Mouse (Mus musculus) heart, adult 18-20 months (tissue): ENCODE results near the gene Gm9837. TPM values are rescaled to one million over a fixed set of nuclear protein-coding genes. Genes with fewer than 3 reads are reported as not detected.

Source experiments
- DNase-seq, 2 experiments: peaks; one replicate each; pipeline ENCODE4 v3.0.0; 2021 to 2022; ENCODE audit warnings: mixed read lengths in 1 of 2
- total RNA-seq, 2 experiments: library from RNA; stranded (reverse); gene quantifications; 2 replicates each; pipeline ENCODE4 v1.2.3; 2021

Gene Gm9837
- total RNA-seq, 2 experiments from 2014 or later = not detected

GRCm38 (mm10) chr11:53486822-53487594, 16.7 kb upstream of the Gm9837 start:
- no peak for DNase-seq

GRCm38 (mm10) chr11:53486351-53486750, 16.1 kb upstream of the Gm9837 start:
- DNase-seq = no peak

GRCm38 (mm10) chr11:53485719-53486118, 15.4 kb upstream of the Gm9837 start:
- no peak for DNase-seq

DNA sequence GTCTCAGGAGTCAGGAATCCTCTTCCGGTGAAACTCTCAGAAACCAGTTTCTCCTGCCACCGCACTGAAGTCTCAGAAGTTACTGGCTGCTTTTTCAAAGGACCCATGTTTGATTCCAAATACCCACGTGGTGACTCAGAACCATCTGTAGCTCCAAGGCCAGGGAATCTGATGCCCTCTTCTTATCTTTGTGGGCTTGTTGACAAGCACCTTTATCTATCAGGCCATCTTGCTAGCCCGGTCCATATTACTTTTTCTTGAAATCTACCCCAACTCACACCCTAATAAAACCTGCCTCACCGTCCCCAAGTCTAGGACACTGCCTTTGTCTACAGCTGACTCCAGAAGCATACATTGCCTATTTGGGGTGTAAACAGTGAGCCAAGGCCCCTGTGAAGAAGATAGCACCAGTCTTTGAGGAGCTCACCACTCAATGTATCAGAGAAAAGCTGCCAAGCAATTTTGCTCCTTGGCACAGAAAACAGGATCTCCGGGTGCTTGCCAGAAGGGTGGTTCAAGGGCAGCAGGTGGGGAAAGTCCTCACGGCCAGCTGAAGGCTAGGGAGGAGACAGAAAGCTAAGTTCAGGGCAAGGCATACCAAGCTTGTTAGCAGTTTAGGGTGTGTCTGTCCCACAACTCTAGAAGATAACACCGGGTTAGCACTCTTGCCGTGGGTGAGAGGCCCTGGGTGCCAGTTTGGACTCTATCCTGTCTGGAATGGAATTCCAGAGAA, 13.0 kb upstream of the Gm9837 start:
- DNase-seq = no peak

GRCm38 (mm10) chr11:53481088-53481730, 10.9 kb upstream of the Gm9837 start:
- DNase-seq = no peak

DNA sequence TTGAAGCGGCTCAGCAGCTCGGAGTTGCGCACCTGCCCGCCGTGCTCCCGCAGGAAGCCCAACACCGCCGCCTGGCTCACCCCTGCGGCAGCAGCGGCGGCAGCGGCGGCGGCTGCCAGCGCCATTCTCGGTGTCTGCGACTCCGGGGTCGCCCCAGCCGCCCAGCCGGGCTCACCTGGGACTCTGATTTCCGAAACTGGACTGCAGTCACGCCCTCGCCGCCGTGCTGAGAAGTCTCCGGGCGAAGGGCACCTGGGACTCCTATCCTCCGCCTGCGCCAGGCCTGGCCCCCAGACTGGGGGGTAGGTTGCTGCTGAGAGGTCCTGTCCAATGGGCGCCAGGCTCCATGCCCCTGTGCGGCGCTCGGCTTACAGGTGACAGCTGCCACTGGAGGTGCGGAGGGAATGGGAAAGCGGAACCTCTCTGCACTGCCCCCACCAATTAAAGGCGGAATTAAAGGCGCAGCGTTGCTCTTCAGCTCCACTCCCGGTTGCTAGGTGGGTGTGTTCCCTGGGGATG, 9.6 kb upstream of the Gm9837 start, which contains the start of the genes Gm9945 and Sowaha:
Gm9945 (plus strand) TSS at position 384 of the 519 bp plus-strand sequence.
Sowaha (minus strand) TSS at position 492 of the 519 bp plus-strand sequence.
- peak in 1 of 2 experiments; percentile 18 for DNase-seq

DNA sequence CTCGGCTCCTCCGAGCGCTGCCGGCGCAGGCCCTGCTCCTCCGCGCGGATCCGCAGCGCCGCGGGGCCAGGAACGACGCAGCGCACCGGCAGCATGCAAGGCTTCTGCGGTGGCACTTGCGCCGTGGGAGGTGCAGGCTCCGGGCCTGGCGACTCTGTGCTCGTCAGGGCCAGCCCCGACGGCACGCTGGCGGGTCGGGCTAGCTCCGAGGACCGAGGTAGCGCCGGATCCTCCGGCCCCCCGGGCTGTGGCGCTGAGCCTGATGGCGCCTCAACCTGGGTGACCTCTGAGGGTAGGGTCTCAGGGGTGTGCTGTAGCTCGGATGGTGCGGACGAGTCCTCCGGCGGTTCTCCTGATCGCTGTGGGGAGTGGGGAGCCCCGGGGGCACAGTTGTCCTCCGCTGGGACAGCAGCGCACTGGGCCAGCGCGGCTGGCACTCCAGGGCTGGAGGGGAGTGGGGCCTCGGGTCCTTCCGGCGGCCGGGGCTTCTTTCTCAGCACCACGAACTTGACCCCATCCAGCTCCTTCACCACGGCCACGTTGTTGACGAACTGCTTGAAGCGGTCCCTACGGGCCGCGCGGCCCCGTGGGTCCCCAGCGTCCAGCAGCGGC, 9.0 kb upstream of the Gm9837 start:
- no peak for DNase-seq

DNA sequence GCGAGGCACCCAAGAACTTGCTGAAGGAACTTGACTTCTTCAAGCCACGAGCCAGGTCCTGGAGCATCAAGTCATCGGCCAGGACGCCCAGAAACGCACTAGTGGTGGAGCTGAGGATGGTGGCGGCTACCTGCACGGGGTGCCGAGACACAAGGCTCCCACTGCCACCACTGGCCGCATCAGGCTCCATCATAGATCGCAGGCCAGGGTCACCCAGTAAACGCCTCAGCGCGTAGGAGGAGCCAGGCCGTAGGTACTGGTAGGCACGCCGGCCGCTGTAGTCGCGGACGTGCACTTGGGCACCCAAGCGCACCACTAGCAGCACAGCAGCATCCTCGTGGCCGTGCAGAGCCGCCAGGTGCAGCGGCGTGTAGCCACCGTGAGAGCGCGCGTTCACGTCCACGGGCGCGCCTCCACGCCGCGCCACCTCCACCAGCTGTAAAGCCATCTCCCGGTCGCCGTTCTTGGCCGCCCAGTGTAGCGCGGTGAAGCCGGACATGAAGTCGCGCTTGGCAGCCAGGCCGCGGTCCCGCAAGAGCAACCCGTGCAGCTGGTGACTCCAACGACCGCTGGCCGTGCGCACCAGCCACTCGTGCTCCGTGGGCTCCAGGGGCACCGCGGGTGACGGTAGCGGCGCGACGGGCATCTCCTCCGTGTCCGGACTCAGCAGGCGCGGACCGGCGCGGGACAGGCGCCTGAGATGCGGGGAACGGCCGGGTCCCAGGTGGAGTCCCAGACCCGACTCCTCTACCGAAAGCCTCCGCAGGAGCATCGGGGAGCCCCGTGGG, 8.3 kb upstream of the Gm9837 start:
- no peak for DNase-seq

GRCm38 (mm10) chr11:53477833-53478232, 7.6 kb upstream of the Gm9837 start:
- no peak for DNase-seq

- DNase-seq = no peak
Measured at GRCm38 (mm10) chr11:53475620-53476019, 5.3 kb upstream of the Gm9837 start.

- DNase-seq = no peak
Measured at GRCm38 (mm10) chr11:53472709-53473108, 2.4 kb upstream of the Gm9837 start.

GRCm38 (mm10) chr11:53469294-53469967, 848 bp downstream of the Gm9837 start:
- DNase-seq = no peak

- peak; percentile 72 to 88 for DNase-seq
Measured at GRCm38 (mm10) chr11:53466231-53466971, 3.9 kb downstream of the Gm9837 start.

DNA sequence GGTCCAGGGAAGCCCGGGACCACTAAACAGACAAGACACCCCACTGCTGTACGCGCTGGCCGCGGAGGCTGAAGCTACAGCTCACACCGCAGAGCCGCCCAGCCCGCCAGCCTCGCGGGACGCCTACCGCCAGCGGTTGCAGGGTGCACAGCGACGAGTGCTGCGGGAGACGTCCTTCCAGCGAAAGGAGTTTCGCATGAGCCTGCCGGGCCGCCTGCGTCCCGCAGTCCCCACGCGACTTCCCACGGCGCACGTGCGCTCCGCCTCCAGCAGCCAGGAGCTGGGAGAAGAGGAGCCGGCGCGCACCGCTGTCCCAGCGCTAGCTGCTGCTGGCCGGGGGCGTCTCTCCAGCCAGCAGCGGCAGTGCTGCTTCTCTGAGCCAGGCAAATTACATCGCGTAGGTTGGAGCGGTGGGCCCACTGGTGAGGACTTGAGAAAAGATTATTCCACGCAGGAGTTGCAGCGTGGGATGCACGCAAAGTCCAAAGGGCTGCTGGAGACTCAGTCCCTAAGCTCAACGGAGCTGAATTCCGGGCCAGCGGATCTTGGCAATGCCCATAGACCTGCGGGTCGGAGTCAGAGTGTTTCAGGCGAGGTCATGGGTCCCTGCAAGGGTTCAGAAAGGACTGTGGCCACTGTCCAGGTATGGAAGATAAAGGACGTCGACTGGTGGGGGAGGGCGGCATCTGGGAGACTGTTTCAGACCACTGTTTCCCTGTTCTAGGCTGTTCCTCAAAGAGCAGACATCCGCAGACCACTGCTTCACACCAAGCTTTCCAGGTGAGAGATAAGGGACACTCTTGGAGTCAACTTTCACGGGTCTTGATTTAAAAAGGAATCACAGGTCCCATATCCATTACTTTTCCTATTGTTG, 6.5 kb downstream of the Gm9837 start:
- no peak for DNase-seq

DNA sequence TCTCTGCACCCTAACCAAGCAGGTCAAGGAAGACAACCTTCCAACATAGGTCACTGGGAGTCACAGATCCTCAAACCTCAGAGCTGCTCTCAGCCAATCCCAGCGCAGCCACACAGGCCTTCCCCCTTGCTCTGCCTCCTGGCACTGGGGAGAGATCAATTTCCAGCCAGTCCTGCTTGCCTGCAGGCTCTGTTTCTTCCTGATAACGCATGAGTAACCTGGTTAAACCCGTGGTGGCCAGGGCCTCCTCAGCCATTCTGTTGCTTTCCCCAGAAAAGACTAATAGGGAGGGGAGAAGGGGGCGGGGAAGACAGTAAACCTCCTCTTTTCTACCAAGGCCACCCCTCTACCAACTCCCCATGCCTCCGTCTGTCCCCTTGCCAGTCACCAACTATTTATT, 8.6 kb downstream of the Gm9837 start:
- no peak for DNase-seq

- no peak for DNase-seq
Measured at GRCm38 (mm10) chr11:53460192-53460591, 10.1 kb downstream of the Gm9837 start.

- no peak for DNase-seq
Measured at GRCm38 (mm10) chr11:53458996-53459395, 11.3 kb downstream of the Gm9837 start.

- DNase-seq = peak in 1 of 2 experiments; percentile 34
Measured at GRCm38 (mm10) chr11:53457372-53457954, 12.8 kb downstream of the Gm9837 start.
